Mouse (Mus musculus): Measurements from ENCODE around the gene Defa34.
"Not testable (repeated sequence)": the region's sequence is repeated elsewhere in the genome, so short reads cannot be mapped to it uniquely, and the experiment has no call there.

Gene Defa34

GRCm38 (mm10) chr8:21665497-21665896 is at the start of gene Defa34:
Gene Defa34 (plus strand): TSS chr8:21665797.
- DNase-seq (ENCODE audit: low spot score in 2 of 2) = not testable (repeated sequence)

- DNase-seq (ENCODE audit: low spot score in 2 of 2) = not testable (repeated sequence)
Measured at GRCm38 (mm10) chr8:21617883-21618282, 47.7 kb upstream of the Defa34 start, which contains the start of gene Defa26. Gene Defa26 (plus strand): TSS chr8:21618183.

DNA sequence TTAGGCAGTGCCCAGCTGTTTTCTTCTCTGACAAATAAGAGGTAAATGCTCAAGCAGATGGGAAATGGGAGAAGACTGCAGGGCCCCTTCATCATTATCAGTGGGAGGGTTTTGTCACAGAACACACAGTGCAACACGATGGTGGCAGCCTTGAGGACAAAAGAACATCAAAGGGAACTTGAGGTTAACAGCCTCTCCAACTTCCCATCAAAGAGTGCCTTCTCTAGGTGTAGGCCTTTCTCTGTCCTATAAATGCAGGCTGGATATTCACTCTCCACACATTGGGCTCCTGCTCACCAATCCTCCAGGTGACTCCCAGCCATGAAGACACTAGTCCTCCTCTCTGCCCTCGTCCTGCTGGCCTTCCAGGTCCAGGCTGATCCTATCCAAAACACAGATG is 10.1 kb upstream of the Defa34 start, which contains the start of gene Defa17:
Defa17 (plus strand) TSS at position 301 of the 400 bp plus-strand sequence.
- not testable (repeated sequence) for DNase-seq (ENCODE audit: low spot score in 2 of 2)

GRCm38 (mm10) chr8:21703545-21703944 is 37.9 kb downstream of the Defa34 start, which contains the start of gene AY761184:
Gene AY761184 (minus strand): TSS chr8:21703645.
- not testable (repeated sequence) for DNase-seq (ENCODE audit: low spot score in 2 of 2)
